Mouse (Mus musculus): ENCODE measurements at regions not wholly inside any gene's neighbourhood (a gene's known extent, or its start where the extent isn't known, plus 50 kb on each side); places are given as distances from the start of the nearest gene placed in this dataset.

- no peak for ATAC-seq (ENCODE audit: insufficient read depth, low read depth)
Observed at GRCm38 (mm10) chr17:13542856-13543255, 188.5 kb downstream of the Tcp10c start.

GRCm38 (mm10) chr17:13544036-13544795 lies 189.8 kb downstream of the Tcp10c start:
- peaks cover 76% of the 10 kb centered on the region for H3K9me3 ChIP-seq (replicated peaks; ENCODE audit: control insufficient read depth, low read length)
- no peak overlapping the region for H3K4me2 ChIP-seq (ENCODE audit: low read depth, low read length)
- no peak overlapping the region for H3K27ac ChIP-seq (ENCODE audit: low read depth)
- H3K9ac ChIP-seq (replicated peaks; ENCODE audit: low read depth, low read length) = no peak overlapping the region
- 0 out of 2 replicates have a peak, but pooled peaks have one; percentile 9 for ATAC-seq (ENCODE audit: insufficient read depth, low read depth)
- H3K4me1 ChIP-seq (ENCODE audit: control insufficient read depth, insufficient read depth) = no peaks in the 10 kb centered on the region
- no peak for DNase-seq (ENCODE audit: low spot score)
- H3K36me3 ChIP-seq (replicated peaks; ENCODE audit: control insufficient read depth, insufficient read depth, low read length) = no peaks in the 10 kb centered on the region
- no peak overlapping the region for H3K4me3 ChIP-seq (ENCODE audit: low read depth, low read length)
- no peak for TF ChIP-seq EP300 (IDR thresholded peaks at IDR 0.05; ENCODE audit: low read depth)
- 0 out of 2 replicates have a peak, but pooled peaks have one; percentile 2 for TF ChIP-seq CTCF (IDR thresholded peaks at IDR 0.05; ENCODE audit: low read depth)
- 47% methylated on average over 2 of the region's 2 CpGs for WGBS
- no peaks in the 10 kb centered on the region for H3K27me3 ChIP-seq (ENCODE audit: control insufficient read depth, insufficient read depth, low read length)

More at GRCm38 (mm10) chr17:13542856-13543255, 188.5 kb downstream of the Tcp10c start:
- H3K4me3 ChIP-seq (ENCODE audit: low read depth, low read length) = no peak overlapping the region
- WGBS = 63% methylated on average over 10 of the region's 10 CpGs
- no peak overlapping the region for H3K9ac ChIP-seq (replicated peaks; ENCODE audit: low read depth, low read length)
- H3K27ac ChIP-seq (ENCODE audit: low read depth) = no peak overlapping the region
- no peak overlapping the region for H3K4me2 ChIP-seq (ENCODE audit: low read depth, low read length)
- no peaks in the 10 kb centered on the region for H3K4me1 ChIP-seq (ENCODE audit: control insufficient read depth, insufficient read depth)
- TF ChIP-seq CTCF (IDR thresholded peaks at IDR 0.05; ENCODE audit: low read depth) = no peak
- no peak for TF ChIP-seq EP300 (IDR thresholded peaks at IDR 0.05; ENCODE audit: low read depth)
- H3K36me3 ChIP-seq (replicated peaks; ENCODE audit: control insufficient read depth, insufficient read depth, low read length) = no peaks in the 10 kb centered on the region
- no peaks in the 10 kb centered on the region for H3K27me3 ChIP-seq (ENCODE audit: control insufficient read depth, insufficient read depth, low read length)
- H3K9me3 ChIP-seq (replicated peaks; ENCODE audit: control insufficient read depth, low read length) = peaks cover 63% of the 10 kb centered on the region
- DNase-seq (ENCODE audit: low spot score) = no peak

- Histone ChIP-seq H3K36me3 (replicated peaks; ENCODE audit: control insufficient read depth, insufficient read depth, low read length) (no peaks in the 10 kb centered on the region), H3K27me3 (ENCODE audit: control insufficient read depth, insufficient read depth, low read length) (no peaks in the 10 kb centered on the region), H3K4me1 (ENCODE audit: control insufficient read depth, insufficient read depth) (no peaks in the 10 kb centered on the region), H3K4me3 (ENCODE audit: low read depth, low read length) (no peak overlapping the region), H3K27ac (ENCODE audit: low read depth) (no peak overlapping the region), H3K4me2 (ENCODE audit: low read depth, low read length) (no peak overlapping the region), H3K9ac (replicated peaks; ENCODE audit: low read depth, low read length) (no peak overlapping the region), H3K9me3 (replicated peaks; ENCODE audit: control insufficient read depth, low read length) (peaks cover 71% of the 10 kb centered on the region)
- DNase-seq (ENCODE audit: low spot score) = no peak
- no peak for TF ChIP-seq CTCF (IDR thresholded peaks at IDR 0.05; ENCODE audit: low read depth)
- TF ChIP-seq EP300 (IDR thresholded peaks at IDR 0.05; ENCODE audit: low read depth) = no peak
- 62% methylated on average over 3 of the region's 3 CpGs for WGBS
- no peak for ATAC-seq (ENCODE audit: insufficient read depth, low read depth)
Observed at GRCm38 (mm10) chr17:13546249-13546648, 191.9 kb downstream of the Tcp10c start.

GRCm38 (mm10) chr17:13546669-13547085 lies 192.3 kb downstream of the Tcp10c start:
- DNase-seq (ENCODE audit: low spot score) = no peak
- no peak for ATAC-seq (ENCODE audit: insufficient read depth, low read depth)
- Histone ChIP-seq H3K27ac (ENCODE audit: low read depth) (no peak overlapping the region), H3K27me3 (ENCODE audit: control insufficient read depth, insufficient read depth, low read length) (no peaks in the 10 kb centered on the region), H3K9me3 (replicated peaks; ENCODE audit: control insufficient read depth, low read length) (peaks cover 68% of the 10 kb centered on the region), H3K36me3 (replicated peaks; ENCODE audit: control insufficient read depth, insufficient read depth, low read length) (no peaks in the 10 kb centered on the region), H3K4me2 (ENCODE audit: low read depth, low read length) (no peak overlapping the region), H3K9ac (replicated peaks; ENCODE audit: low read depth, low read length) (no peak overlapping the region), H3K4me1 (ENCODE audit: control insufficient read depth, insufficient read depth) (no peaks in the 10 kb centered on the region), H3K4me3 (ENCODE audit: low read depth, low read length) (no peak overlapping the region)
- WGBS = 66% methylated on average over 7 of the region's 7 CpGs
- TF ChIP-seq EP300 (IDR thresholded peaks at IDR 0.05; ENCODE audit: low read depth) (no peak), CTCF (IDR thresholded peaks at IDR 0.05; ENCODE audit: low read depth) (no peak)

- 59% methylated on average over 12 of the region's 12 CpGs for WGBS
- ATAC-seq (ENCODE audit: insufficient read depth, low read depth) = no peak
- H3K4me2 ChIP-seq (ENCODE audit: low read depth, low read length) = no peak overlapping the region
Observed at GRCm38 (mm10) chr17:13547657-13548360, 193.4 kb downstream of the Tcp10c start.

More at GRCm38 (mm10) chr17:13547657-13548360, 193.4 kb downstream of the Tcp10c start:
- Histone ChIP-seq H3K4me1 (ENCODE audit: control insufficient read depth, insufficient read depth) (no peaks in the 10 kb centered on the region), H3K36me3 (replicated peaks; ENCODE audit: control insufficient read depth, insufficient read depth, low read length) (no peaks in the 10 kb centered on the region), H3K9ac (replicated peaks; ENCODE audit: low read depth, low read length) (no peak overlapping the region), H3K27me3 (ENCODE audit: control insufficient read depth, insufficient read depth, low read length) (no peaks in the 10 kb centered on the region), H3K4me3 (ENCODE audit: low read depth, low read length) (no peak overlapping the region), H3K9me3 (replicated peaks; ENCODE audit: control insufficient read depth, low read length) (peaks cover 72% of the 10 kb centered on the region), H3K27ac (ENCODE audit: low read depth) (no peak overlapping the region)
- TF ChIP-seq EP300 (IDR thresholded peaks at IDR 0.05; ENCODE audit: low read depth) = no peak
- TF ChIP-seq CTCF (IDR thresholded peaks at IDR 0.05; ENCODE audit: low read depth) = no peak
- no peak for DNase-seq (ENCODE audit: low spot score)
